Mouse (Mus musculus) bone marrow macrophage, adult 2 months (primary cell): ENCODE data around the gene Cldn24.
"Not testable (repeated sequence)": the region's sequence is repeated elsewhere in the genome, so short reads cannot be mapped to it uniquely, and the experiment has no call there.

Source experiments
- CTCF ChIP-seq: IDR thresholded peaks from 2 replicates; pipeline ENCODE4 v1.5.1; 2012; ENCODE audit warnings: low read depth, mild to moderate bottlenecking, low read length, moderate library complexity
- POLR2A ChIP-seq: IDR thresholded peaks from 2 replicates; pipeline ENCODE4 v1.6.1; 2012; ENCODE audit warnings: mild to moderate bottlenecking, low read depth, low read length, borderline replicate concordance

DNA sequence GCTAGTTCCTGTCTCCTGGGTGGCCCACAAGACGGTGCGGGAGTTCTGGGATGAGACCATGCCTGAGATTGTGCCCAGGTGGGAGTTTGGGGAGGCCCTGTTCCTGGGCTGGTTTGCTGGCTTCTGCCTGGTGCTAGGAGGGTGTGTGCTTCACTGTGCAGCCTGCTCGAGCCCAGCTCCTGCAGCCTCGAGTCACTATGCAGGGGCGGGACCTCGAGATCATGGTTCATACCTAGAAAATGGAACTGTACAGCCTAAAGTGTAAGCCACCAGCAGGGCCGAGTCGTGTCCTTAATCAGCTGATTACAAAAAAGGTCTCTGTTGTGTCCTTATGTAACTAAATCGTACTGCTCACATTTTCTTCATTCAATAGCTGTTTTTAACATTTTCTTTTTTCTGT, 598 bp downstream of the Cldn24 start:
- not testable (repeated sequence) for TF ChIP-seq CTCF, POLR2A
